8 mouse cellular contexts compared by ENCODE assay signal in the genomic region with DNA sequence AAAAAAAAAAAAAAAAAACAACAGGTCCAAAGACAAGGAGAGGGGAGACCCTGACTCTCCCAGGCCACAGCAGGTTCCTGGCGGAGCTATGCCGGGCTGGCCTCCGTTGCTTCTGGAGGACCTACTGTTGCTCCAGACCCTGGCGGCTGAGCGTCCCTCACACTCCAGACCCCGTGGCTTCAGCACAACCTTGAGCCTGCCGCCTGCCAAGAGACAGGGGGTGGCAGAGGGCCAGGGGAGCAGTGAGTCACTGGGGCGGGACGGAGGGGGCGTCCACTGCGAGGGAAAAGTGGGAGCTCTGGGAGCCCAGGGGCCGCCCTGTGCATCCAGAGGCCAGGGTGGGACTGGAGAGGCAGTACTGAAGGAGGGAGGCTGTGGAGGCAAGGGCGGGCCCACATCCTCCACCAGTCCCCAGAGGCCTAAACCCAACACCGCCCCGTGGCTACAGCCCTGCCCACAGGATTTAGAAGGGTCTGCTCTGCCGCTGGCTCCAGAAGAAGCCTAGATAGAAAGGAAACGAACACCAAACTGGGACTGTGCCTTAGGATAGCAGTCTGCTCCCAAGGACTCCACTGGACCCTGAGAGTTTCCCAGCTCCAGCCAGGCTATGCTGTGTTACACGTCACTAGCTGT.
DNase-seq lines count a peak whose midpoint lies in the region; ATAC-seq lines count a peak whose summit lies in the region.

No protein-coding gene starts in this region.

- peak; percentile 81 to 89 for DNase-seq in adrenal gland, adult 18-20 months (ENCODE audit: low spot score in 2 of 2)
- DNase-seq in cerebellum, postnatal 10 days = peak; percentile 77 to 84
- peak; percentile 96 for DNase-seq in gastrocnemius, postnatal 14 days
- DNase-seq in left cerebral cortex, postnatal 10 days (ENCODE audit: extremely low spot score in 1 of 2, low spot score in 2 of 2) = peak; percentile 51 to 91
- peak; percentile 37 to 57 for DNase-seq in spleen, postnatal 14 days (ENCODE audit: low spot score in 2 of 2)

- 42% methylated on average over 18 of the region's 18 CpGs for WGBS in hindbrain, embryonic 15.5 days

- H3K9me3 ChIP-seq in hindbrain, embryonic 15.5 days = no peaks in the 10 kb centered on the region

- intact Hi-C loops in gastrocnemius, postnatal 14 days (cut with DNase I; ENCODE audit: low total_unique reads) = no loop called here
- intact Hi-C loops in left cerebral cortex, postnatal 10 days (cut with DNase I) = no loop called here

- ATAC-seq in hindbrain, embryonic 15.5 days (ENCODE audit: low FRiP score, low read depth) = peak; percentile 63
- peak; percentile 17; the same call in 1 of the 2 replicates for ATAC-seq in megakaryocyte, adult 5-6 weeks (ENCODE audit: poor library complexity, severe bottlenecking)
- no peak for ATAC-seq in inflammation-experienced regulatory T-cells, adult 6 months

- H3K27me3 ChIP-seq in hindbrain, embryonic 15.5 days = no peaks in the 10 kb centered on the region

- H3K27ac ChIP-seq in hindbrain, embryonic 15.5 days (replicated peaks) = peak overlapping the region; percentile 55; the same call in 1 of the 2 replicates

- no peak overlapping the region for H3K9ac ChIP-seq in hindbrain, embryonic 15.5 days

- no peak overlapping the region for H3K4me3 ChIP-seq in hindbrain, embryonic 15.5 days

- peaks cover 50% of the 10 kb centered on the region for H3K4me1 ChIP-seq in hindbrain, embryonic 15.5 days (replicated peaks)

- peak overlapping the region; percentile 18; the same call in 1 of the 2 replicates for H3K4me2 ChIP-seq in hindbrain, embryonic 15.5 days

- no peaks in the 10 kb centered on the region for H3K36me3 ChIP-seq in hindbrain, embryonic 15.5 days
